Mouse (Mus musculus) heart, embryonic 14.5 days (tissue): Measurements from ENCODE around the gene Fam84a. TPM values are rescaled to one million over a fixed set of nuclear protein-coding genes. Genes with fewer than 3 reads are reported as not detected.

Source experiments
- ATAC-seq: fragments of 200-750 bp; cut with Nextera tagmentation; 2 replicates; pipeline ENCODE4 v1.8.0; 2017; ENCODE audit warnings: low read depth, moderate TSS enrichment; ENCODE audit not compliant: insufficient number of reproducible peaks, insufficient read depth, low FRiP score
- H3K27ac ChIP-seq, 2 experiments: fragments of 200-500 bp in 1 of 2; fragments of 300-500 bp in 1 of 2; sonication (generic) in 1 of 2; replicated peaks in 1 of 2; 2 replicates each; pipeline ENCODE4 v1.5.1; 2012 to 2014; ENCODE audit warnings: low read depth in 2 of 2, low read length in 2 of 2, control low read depth in 1 of 2, mild to moderate bottlenecking in 1 of 2, mixed read lengths in 1 of 2; ENCODE audit not compliant: control insufficient read depth in 1 of 2, insufficient read depth in 1 of 2
- H3K27me3 ChIP-seq: fragments of 300-500 bp; sonication (generic); 2 replicates; pipeline ENCODE4 v1.6.1; 2014; ENCODE audit warnings: mild to moderate bottlenecking, low read length, control low read depth; ENCODE audit not compliant: control insufficient read depth, insufficient read depth
- H3K36me3 ChIP-seq: fragments of 300-500 bp; sonication (generic); 2 replicates; pipeline ENCODE4 v1.6.1; 2014; ENCODE audit warnings: mild to moderate bottlenecking, control low read depth, low read length, mixed read lengths; ENCODE audit not compliant: control insufficient read depth, insufficient read depth
- H3K4me1 ChIP-seq, 2 experiments: fragments of 200-500 bp in 1 of 2; fragments of 300-500 bp in 1 of 2; sonication (generic) in 1 of 2; 2 replicates each; pipeline ENCODE4 v1.6.1; 2012 to 2014; ENCODE audit warnings: low read length in 2 of 2, control low read depth in 1 of 2, mixed read lengths in 1 of 2; ENCODE audit not compliant: control insufficient read depth in 2 of 2, insufficient read depth in 2 of 2
- H3K4me2 ChIP-seq: fragments of 300-500 bp; sonication (generic); 2 replicates; pipeline ENCODE4 v1.6.1; 2014; ENCODE audit warnings: mild to moderate bottlenecking, low read length
- H3K4me3 ChIP-seq, 2 experiments: fragments of 200-500 bp in 1 of 2; fragments of 300-500 bp in 1 of 2; sonication (generic) in 1 of 2; 2 replicates each; pipeline ENCODE4 v1.5.1; 2012 to 2014; ENCODE audit warnings: low read length in 2 of 2, mild to moderate bottlenecking in 2 of 2, control low read depth in 1 of 2, low read depth in 1 of 2, moderate library complexity in 1 of 2; ENCODE audit not compliant: control insufficient read depth in 1 of 2, insufficient read depth in 1 of 2
- H3K9ac ChIP-seq: fragments of 300-500 bp; sonication (generic); 2 replicates; pipeline ENCODE4 v1.6.1; 2014; ENCODE audit warnings: mild to moderate bottlenecking, low read length
- H3K9me3 ChIP-seq: fragments of 300-500 bp; sonication (generic); 2 replicates; pipeline ENCODE4 v1.6.1; 2016; ENCODE audit warnings: low read length, control low read depth; ENCODE audit not compliant: control insufficient read depth
- WGBS: fragments of 180-500 bp; shearing (Covaris S2); extraction: QIAGEN DNeasy Blood & Tissue Kit; methylation state at CpG from one replicate; pipeline ENCODE4 v1.1.7; 2014; 5-methylcytosine and 5-hydroxymethylcytosine counted together
- polyA plus RNA-seq: library from polyadenylated mRNA; unstranded; fragments of >200 nt; fragmentation: Nextera tagmentation; extraction: Ambion mirVana; gene quantifications from 2 replicates; pipeline ENCODE4 v1.2.1, GENCODE M21; 2014

Fam84a gene
- polyA plus RNA-seq, 1 experiment from 2014 or later, result 2.8 TPM

GRCm38 (mm10) chr12:14150568-14150909, 1.3 kb downstream of the Fam84a start:
- Histone ChIP-seq H3K4me1 (peaks cover 3 to 13% of the 10 kb centered on the region in 2 experiments; a peak in 2 of 4 replicates), H3K4me2 (peak overlapping the region; percentile 95), H3K36me3 (no peaks in the 10 kb centered on the region), H3K4me3 (peak overlapping the region; percentile 64 to 66), H3K9ac (peak overlapping the region; percentile 73), H3K9me3 (no peaks in the 10 kb centered on the region), H3K27ac (no peak overlapping the region), H3K27me3 (peaks cover 23% of the 10 kb centered on the region)
- WGBS, result 3% methylated on average over 20 of the region's 20 CpGs
- ATAC-seq, result no peak

GRCm38 (mm10) chr12:14149843-14150567, 1.8 kb downstream of the Fam84a start:
- Histone ChIP-seq H3K27me3 (peaks cover 23% of the 10 kb centered on the region), H3K4me1 (peaks cover 3 to 13% of the 10 kb centered on the region in 2 experiments; a peak in 2 of 4 replicates), H3K4me3 (peak overlapping the region; percentile 64 to 66), H3K9ac (peak overlapping the region; percentile 73), H3K36me3 (no peaks in the 10 kb centered on the region), H3K9me3 (no peaks in the 10 kb centered on the region), H3K27ac (no peak overlapping the region), H3K4me2 (peak overlapping the region; percentile 95)
- under 1% methylated on average over 59 of the region's 59 CpGs for WGBS
- no peak for ATAC-seq

DNA sequence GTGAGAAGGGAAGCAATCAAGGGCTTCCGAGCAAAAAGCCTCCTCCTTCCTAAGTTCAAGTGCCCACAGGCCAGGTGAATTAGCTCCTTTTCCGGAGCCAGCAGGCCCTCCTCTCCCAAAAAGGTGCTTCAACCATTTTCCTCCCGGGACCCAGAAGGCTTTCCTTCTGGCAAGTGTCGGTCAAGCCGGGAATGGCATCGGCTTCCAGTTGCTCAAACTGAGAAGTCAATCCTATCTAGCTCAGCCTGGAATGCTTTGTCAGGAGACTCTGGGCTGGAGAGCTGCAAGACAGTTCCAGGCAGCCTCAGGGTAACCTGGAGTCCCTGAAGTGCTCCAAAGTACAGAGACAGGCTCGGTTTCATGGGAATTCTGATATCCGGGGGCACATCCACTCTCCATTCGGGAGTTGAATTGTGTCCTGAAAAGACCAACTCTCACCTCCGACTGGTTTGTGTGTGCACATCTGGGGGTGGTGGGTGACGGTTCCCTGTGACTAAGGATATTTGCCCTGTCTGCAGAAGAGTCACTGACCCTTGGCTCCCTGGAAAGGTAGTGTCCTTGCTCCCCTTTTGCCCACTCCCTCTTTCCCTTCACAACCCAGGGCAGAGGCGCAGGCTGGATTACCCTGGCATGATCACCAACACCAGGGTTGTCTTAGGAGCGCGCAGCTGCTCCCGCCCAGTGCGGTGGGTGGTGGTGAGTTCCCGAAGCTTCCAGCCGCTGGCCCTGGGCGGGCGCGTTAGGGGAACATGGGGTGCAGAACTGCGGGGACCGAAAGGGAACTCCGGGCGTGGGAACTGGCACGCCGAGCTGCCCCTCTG, 2.6 kb downstream of the Fam84a start:
- Histone ChIP-seq H3K36me3 (no peaks in the 10 kb centered on the region), H3K27me3 (peaks cover 23% of the 10 kb centered on the region), H3K4me3 (peak overlapping the region; percentile 64 to 66), H3K4me1 (peaks cover 3 to 13% of the 10 kb centered on the region in 2 experiments; a peak in 2 of 4 replicates), H3K4me2 (peak overlapping the region; percentile 95), H3K9me3 (no peaks in the 10 kb centered on the region), H3K9ac (peak overlapping the region; percentile 73), H3K27ac (no peak overlapping the region)
- 9% methylated on average over 27 of the region's 27 CpGs for WGBS
- ATAC-seq, result no peak

DNA sequence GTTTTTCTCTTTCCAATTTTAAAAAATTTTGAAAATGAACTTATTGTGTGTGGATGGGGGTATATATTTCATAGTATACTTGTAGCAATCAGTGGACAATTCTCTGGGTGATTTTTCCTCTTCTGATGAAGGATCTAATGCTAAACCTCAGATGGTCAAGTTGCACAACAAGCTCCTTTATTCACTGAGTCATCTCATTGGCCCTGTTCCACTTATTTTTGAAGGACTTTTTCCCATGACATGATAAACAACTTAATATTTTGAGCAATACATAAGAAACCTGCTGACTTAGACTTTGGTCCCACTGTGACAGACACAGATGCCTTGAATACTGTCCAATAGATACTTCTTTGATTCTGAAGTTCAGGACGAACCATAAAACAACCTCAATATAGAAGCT, 14.8 kb downstream of the Fam84a start:
- Histone ChIP-seq H3K36me3 (no peaks in the 10 kb centered on the region), H3K9me3 (no peaks in the 10 kb centered on the region), H3K4me2 (no peak overlapping the region), H3K27ac (no peak overlapping the region), H3K4me1 (no peaks in the 10 kb centered on the region), H3K9ac (no peak overlapping the region), H3K27me3 (no peaks in the 10 kb centered on the region), H3K4me3 (no peak overlapping the region)
- ATAC-seq, result no peak
- 80% methylated on average over 1 of the region's 1 CpGs for WGBS

DNA sequence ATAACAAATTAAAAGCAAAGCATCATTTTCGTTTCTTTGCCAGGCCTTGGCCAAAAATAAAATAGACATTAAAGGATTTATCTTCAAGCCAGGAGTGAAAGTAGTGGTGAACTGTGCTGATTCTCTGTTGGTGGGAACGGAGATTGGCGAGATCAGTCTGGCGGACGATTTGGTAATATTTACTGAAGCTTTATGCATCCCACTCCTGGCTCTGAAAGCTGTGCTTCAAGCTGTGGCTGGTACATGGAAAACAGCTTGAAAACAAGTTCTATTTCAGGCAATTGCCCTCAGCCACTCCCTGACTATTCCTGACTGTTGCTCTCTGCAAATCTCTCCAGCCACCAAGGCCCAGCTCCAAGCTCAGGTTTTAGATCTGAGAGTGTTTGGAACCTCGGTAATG, 37.1 kb downstream of the Fam84a start:
- H3K4me3 ChIP-seq, result no peak overlapping the region
- H3K4me1 ChIP-seq, result no peaks in the 10 kb centered on the region
- H3K27me3 ChIP-seq, result no peaks in the 10 kb centered on the region
- 64% methylated on average over 6 of the region's 6 CpGs for WGBS
- 0 out of 4 replicates have a peak overlapping the region, but pooled peaks of 1 of the 2 experiments have one; percentile 18 for H3K27ac ChIP-seq
- no peak overlapping the region for H3K9ac ChIP-seq
- H3K9me3 ChIP-seq, result no peaks in the 10 kb centered on the region
- H3K36me3 ChIP-seq, result no peaks in the 10 kb centered on the region
- H3K4me2 ChIP-seq, result no peak overlapping the region
- ATAC-seq, result no peak

- no peaks in the 10 kb centered on the region for H3K9me3 ChIP-seq
- no peak for ATAC-seq
- H3K9ac ChIP-seq, result no peak overlapping the region
Observed at GRCm38 (mm10) chr12:14096944-14097343, 54.9 kb downstream of the Fam84a start.

More at GRCm38 (mm10) chr12:14096944-14097343, 54.9 kb downstream of the Fam84a start:
- no peak overlapping the region for H3K4me3 ChIP-seq
- H3K4me1 ChIP-seq, result no peaks in the 10 kb centered on the region
- H3K27me3 ChIP-seq, result no peaks in the 10 kb centered on the region
- no peaks in the 10 kb centered on the region for H3K36me3 ChIP-seq
- no peak overlapping the region for H3K4me2 ChIP-seq
- no peak overlapping the region for H3K27ac ChIP-seq
